9 mouse cellular contexts compared by ENCODE assay signal in genomic region chr11:59307422-59308163, GRCm38 (mm10). TPM values are rescaled to one million over a fixed set of nuclear protein-coding genes. Genes with fewer than 3 reads are reported as not detected.
DNase-seq lines count a peak whose midpoint lies in the region; ATAC-seq and TF ChIP-seq lines count a peak whose summit lies in the region.
"Had no signal": no experiment of that assay in that cellular context is flagged by ENCODE, and none has a peak within 500 bp of the region (broad histone marks: within the 10 kb centered on the region; RNA-seq: fewer than 3 reads in every experiment).

No protein-coding gene starts in this region.

- H3K9ac ChIP-seq in embryonic facial prominence, embryonic 14.5 days (ENCODE audit: low read depth, low read length), result peak overlapping the region; percentile 80
- H3K9ac ChIP-seq in heart, embryonic 14.5 days (ENCODE audit: low read length), result peak overlapping the region; percentile 72
- no peak overlapping the region for H3K9ac ChIP-seq in liver, embryonic 16.5 days (ENCODE audit: low read depth, low read length)
- peak overlapping the region; percentile 49; the same call in 1 of the 2 replicates for H3K9ac ChIP-seq in neural tube, embryonic 12.5 days

- TF ChIP-seq CTCF in thymus, adult 2 months (IDR thresholded peaks at IDR 0.05; ENCODE audit: borderline replicate concordance, control insufficient read depth, extremely low read depth, insufficient read depth, low read length, poor library complexity), result peak; percentile 62; the same call in 1 of the 2 replicates

- peak; percentile 62 for ATAC-seq in embryonic facial prominence, embryonic 14.5 days (ENCODE audit: low read depth)
- ATAC-seq in heart, embryonic 14.5 days (ENCODE audit: insufficient number of reproducible peaks, insufficient read depth, low FRiP score, low read depth), result peak; percentile 47; the same call in 1 of the 2 replicates
- 0 out of 2 replicates have a peak, but pooled peaks have one; percentile 49 for ATAC-seq in liver, embryonic 16.5 days (ENCODE audit: low read depth)
- ATAC-seq in neural tube, embryonic 12.5 days (ENCODE audit: low FRiP score, low read depth), result no peak

- TF ChIP-seq POLR2A in thymus, adult 2 months (IDR thresholded peaks at IDR 0.05; ENCODE audit: control insufficient read depth, extremely low read depth, insufficient read depth, low read length, poor library complexity), result no peak

- under 1% methylated on average over 45 of the region's 45 CpGs for WGBS in embryonic facial prominence, embryonic 14.5 days
- 1% methylated on average over 45 of the region's 45 CpGs for WGBS in heart, embryonic 14.5 days
- WGBS in liver, embryonic 16.5 days (ENCODE audit: insufficient replicate concordance), result 3% methylated on average over 45 of the region's 45 CpGs
- under 1% methylated on average over 45 of the region's 45 CpGs for WGBS in neural tube, embryonic 12.5 days
- 5% methylated on average over 45 of the region's 45 CpGs for WGBS in thymus, adult 2 months

- peak overlapping the region; percentile 95 for H3K4me2 ChIP-seq in embryonic facial prominence, embryonic 14.5 days (ENCODE audit: low read depth, low read length)
- peak overlapping the region; percentile 95 for H3K4me2 ChIP-seq in heart, embryonic 14.5 days (ENCODE audit: low read length)
- H3K4me2 ChIP-seq in liver, embryonic 16.5 days (ENCODE audit: low read depth, low read length), result peak overlapping the region; percentile 76
- peak overlapping the region; percentile 93 for H3K4me2 ChIP-seq in neural tube, embryonic 12.5 days (replicated peaks)

- peak overlapping the region; percentile 69 for H3K4me3 ChIP-seq in embryonic facial prominence, embryonic 14.5 days (ENCODE audit: low read depth, low read length)
- H3K4me3 ChIP-seq in heart, embryonic 14.5 days (ENCODE audit: control insufficient read depth in 1 of 2, insufficient read depth in 1 of 2, low read depth in 1 of 2, low read length in 2 of 2), result peak overlapping the region; percentile 65 to 69
- peak overlapping the region; percentile 55 for H3K4me3 ChIP-seq in liver, embryonic 16.5 days (ENCODE audit: low read depth, low read length)
- H3K4me3 ChIP-seq in neural tube, embryonic 12.5 days, result peak overlapping the region; percentile 56
- no peak overlapping the region for H3K4me3 ChIP-seq in thymus, adult 2 months (ENCODE audit: control insufficient read depth, insufficient read depth, low read length)

- peaks cover 32% of the 10 kb centered on the region for H3K4me1 ChIP-seq in embryonic facial prominence, embryonic 14.5 days (ENCODE audit: control insufficient read depth, insufficient read depth, low read length)
- peaks cover 16 to 35% of the 10 kb centered on the region in 2 experiments; a peak in 3 of 4 replicates for H3K4me1 ChIP-seq in heart, embryonic 14.5 days (ENCODE audit: control insufficient read depth in 2 of 2, insufficient read depth in 2 of 2, low read length in 2 of 2)
- H3K4me1 ChIP-seq in liver, embryonic 16.5 days (ENCODE audit: control insufficient read depth, low read depth, low read length), result no peaks in the 10 kb centered on the region; the same call in none of the 2 replicates
- peaks cover 46% of the 10 kb centered on the region for H3K4me1 ChIP-seq in neural tube, embryonic 12.5 days
- H3K4me1 ChIP-seq in thymus, adult 2 months (replicated peaks; ENCODE audit: control insufficient read depth, insufficient read depth, low read length), result peaks cover 4% of the 10 kb centered on the region; the same call in 1 of the 2 replicates

- peaks cover 20% of the 10 kb centered on the region for H3K27me3 ChIP-seq in embryonic facial prominence, embryonic 14.5 days (replicated peaks; ENCODE audit: control insufficient read depth, insufficient read depth, low read length)
- peaks cover 63% of the 10 kb centered on the region for H3K27me3 ChIP-seq in heart, embryonic 14.5 days (ENCODE audit: control insufficient read depth, insufficient read depth, low read length)
- peaks cover 71% of the 10 kb centered on the region for H3K27me3 ChIP-seq in liver, embryonic 16.5 days (ENCODE audit: control insufficient read depth, insufficient read depth, low read depth, low read length)
- H3K27me3 ChIP-seq in neural tube, embryonic 12.5 days (replicated peaks), result peaks cover 65% of the 10 kb centered on the region
- peaks cover 15% of the 10 kb centered on the region; the same call in 1 of the 2 replicates for H3K27me3 ChIP-seq in thymus, adult 2 months (ENCODE audit: control insufficient read depth, insufficient read depth, low read length)

- peak overlapping the region; percentile 77 for H3K27ac ChIP-seq in embryonic facial prominence, embryonic 14.5 days (replicated peaks; ENCODE audit: low read depth, low read length)
- H3K27ac ChIP-seq in heart, embryonic 14.5 days (replicated peaks in 1 of 2; ENCODE audit: control insufficient read depth in 1 of 2, insufficient read depth in 1 of 2, low read depth in 2 of 2, low read length in 2 of 2), result no peak overlapping the region
- no peak overlapping the region for H3K27ac ChIP-seq in liver, embryonic 16.5 days (ENCODE audit: low read length)
- H3K27ac ChIP-seq in neural tube, embryonic 12.5 days, result no peak overlapping the region
- H3K27ac ChIP-seq in thymus, adult 2 months (ENCODE audit: control insufficient read depth, insufficient read depth, low read length), result no peak overlapping the region

- H3K36me3 ChIP-seq in embryonic facial prominence, embryonic 14.5 days (ENCODE audit: control insufficient read depth, insufficient read depth, low read length), result no peaks in the 10 kb centered on the region
- no peaks in the 10 kb centered on the region for H3K36me3 ChIP-seq in heart, embryonic 14.5 days (ENCODE audit: control insufficient read depth, insufficient read depth, low read length)
- no peaks in the 10 kb centered on the region for H3K36me3 ChIP-seq in liver, embryonic 16.5 days (ENCODE audit: control insufficient read depth, insufficient read depth)
- no peaks in the 10 kb centered on the region for H3K36me3 ChIP-seq in neural tube, embryonic 12.5 days
- no peaks in the 10 kb centered on the region for H3K36me3 ChIP-seq in thymus, adult 2 months (ENCODE audit: control insufficient read depth, insufficient read depth, low read length)
- H3K36me3 ChIP-seq: G1E had no signal

- no peaks in the 10 kb centered on the region for H3K9me3 ChIP-seq in embryonic facial prominence, embryonic 14.5 days (ENCODE audit: control insufficient read depth, low read length)
- H3K9me3 ChIP-seq in heart, embryonic 14.5 days (ENCODE audit: control insufficient read depth, low read length), result no peaks in the 10 kb centered on the region
- no peaks in the 10 kb centered on the region for H3K9me3 ChIP-seq in liver, embryonic 16.5 days (replicated peaks; ENCODE audit: control insufficient read depth, low read length)
- no peaks in the 10 kb centered on the region for H3K9me3 ChIP-seq in neural tube, embryonic 12.5 days

- DNase-seq in left cerebral cortex, adult 18-20 months (ENCODE audit: low spot score in 2 of 2), result peak; percentile 85
- DNase-seq in left cerebral cortex, adult 11 months (ENCODE audit: low spot score), result no peak
- DNase-seq in embryonic facial prominence, embryonic 14.5 days (ENCODE audit: low spot score), result peak; percentile 82
- peak; percentile 92 for DNase-seq in kidney, postnatal 10 days
- DNase-seq in thymus, adult 2 months, result peak; percentile 58

RNA-seq across cellular contexts. Expression of gene Wnt9a, which starts 0.9 kb away (rescaled TPM):
- total RNA-seq in left cerebral cortex, adult 18-20 months (2021), result 10 to 100 TPM; 11.9 to 17.2 TPM
- polyA plus RNA-seq in embryonic facial prominence, embryonic 14.5 days (2014; fragmentation: Nextera tagmentation; extraction: Ambion mirVana), result 4.8 and 5.8 TPM in 2 replicates
- polyA plus RNA-seq in heart, embryonic 14.5 days (2014; fragmentation: Nextera tagmentation; extraction: Ambion mirVana), result 0.97 and 1.2 TPM in 2 replicates
- polyA plus RNA-seq in liver, embryonic 16.5 days (2015; fragmentation: Nextera tagmentation; extraction: Ambion mirVana), result 0.22 and 0.32 TPM in 2 replicates
- polyA plus RNA-seq in neural tube, embryonic 12.5 days (2016; fragmentation: Nextera tagmentation; extraction: Ambion mirVana), result 3.9 and 4.2 TPM in 2 replicates
- polyA plus RNA-seq in thymus, adult 2 months (2012; rRNA removed), result 1.3 and 2.2 TPM in 2 replicates
- polyA plus RNA-seq: G1E had no signal

RNA-seq across cellular contexts. Expression of gene Wnt3a, which starts 17.0 kb away (rescaled TPM):
- total RNA-seq in left cerebral cortex, adult 18-20 months (2021), result under 1 TPM in 1 of 2 experiments, not detected in 1; 0.12 TPM
- polyA plus RNA-seq in embryonic facial prominence, embryonic 14.5 days (2014; fragmentation: Nextera tagmentation; extraction: Ambion mirVana), result 0.77 and 0.78 TPM in 2 replicates
- not detected in 2 replicates for polyA plus RNA-seq in heart, embryonic 14.5 days (2014; fragmentation: Nextera tagmentation; extraction: Ambion mirVana)
- not detected in 2 replicates for polyA plus RNA-seq in liver, embryonic 16.5 days (2015; fragmentation: Nextera tagmentation; extraction: Ambion mirVana)
- polyA plus RNA-seq in neural tube, embryonic 12.5 days (2016; fragmentation: Nextera tagmentation; extraction: Ambion mirVana), result 3.4 and 4.1 TPM in 2 replicates
- 0.28 TPM in 1 of 2 replicates, not detected in the other for polyA plus RNA-seq in thymus, adult 2 months (2012; rRNA removed)
- total RNA-seq: G1E had no signal
- polyA plus RNA-seq: G1E had no signal
